Mouse (Mus musculus) heart, postnatal 0 days (tissue): Measurements from ENCODE around the gene Oser1.

ENCODE experiments used
- CTCF ChIP-seq: IDR thresholded peaks from 2 replicates; pipeline ENCODE4 v1.5.1; 2016; ENCODE audit warnings: antibody characterized with exemption, control low read depth, low read depth
- EP300 ChIP-seq: IDR thresholded peaks from 2 replicates; pipeline ENCODE4 v1.6.1; 2016; ENCODE audit warnings: antibody characterized with exemption, low read depth

- TF ChIP-seq CTCF (no peak), EP300 (no peak)
Observed at GRCm38 (mm10) chr2:163466771-163467170, 42.3 kb upstream of the Oser1 start.
